Mouse (Mus musculus): ENCODE measurements around the gene Hoxd8. TPM values are rescaled to one million over a fixed set of nuclear protein-coding genes. Genes with fewer than 3 reads are reported as not detected.

Hoxd8 gene
- 0.07 and 0.23 TPM in 2 replicates for polyA plus RNA-seq (2015; fragmentation: Nextera tagmentation; extraction: Ambion mirVana)

DNA sequence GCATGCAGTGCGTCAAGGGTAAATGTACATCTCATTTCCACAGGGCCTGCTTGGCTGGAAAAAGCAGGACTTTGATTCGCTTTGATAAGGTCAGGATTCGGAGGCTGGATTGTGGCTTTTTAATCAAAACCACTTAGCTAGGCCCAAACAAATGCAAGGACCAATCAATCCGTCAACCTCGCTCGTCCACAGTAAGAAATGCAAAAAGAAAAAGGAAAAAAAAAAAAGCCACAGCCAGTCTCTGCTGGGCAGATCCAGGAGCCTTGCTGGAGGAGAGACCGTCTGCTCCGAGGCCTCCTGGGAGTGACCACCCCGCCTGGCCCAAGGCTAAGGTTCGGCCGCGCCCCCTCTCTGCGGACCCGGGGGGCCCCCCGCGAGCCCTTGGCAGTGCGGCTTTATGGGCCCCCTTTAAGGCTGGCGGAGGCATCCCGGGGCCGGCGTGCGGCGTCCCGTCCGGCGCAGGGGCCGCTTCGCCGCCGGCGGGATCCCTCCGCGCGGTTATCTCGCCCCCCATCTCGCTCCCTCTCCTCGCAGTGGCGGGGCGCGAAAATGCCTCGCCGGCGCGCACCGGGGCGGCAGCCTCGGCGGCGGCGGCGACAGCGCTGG, at the start of gene Hoxd8:
TSS of gene Hoxd8 (plus strand) at position 223 of the 606 bp plus-strand sequence.
- Histone ChIP-seq H3K9ac (peak within 1 kb of the TSS; percentile 62), H3K4me2 (peak within 1 kb of the TSS; percentile 75), H3K27ac (replicated peaks) (no peak within 1 kb of the TSS), H3K27me3 (replicated peaks) (peaks cover 99% of the 10 kb centered on the region), H3K9me3 (no peaks in the 10 kb centered on the region), H3K36me3 (no peaks in the 10 kb centered on the region), H3K4me3 (peak within 1 kb of the TSS; percentile 51), H3K4me1 (peaks cover 15% of the 10 kb centered on the region)
- whole genome bisulfite sequencing, result under 1% methylated on average over 42 of the region's 52 CpGs
- no peak for ATAC-seq (ENCODE audit: extremely low read depth, insufficient number of reproducible peaks, low FRiP score, low TSS enrichment)

DNA sequence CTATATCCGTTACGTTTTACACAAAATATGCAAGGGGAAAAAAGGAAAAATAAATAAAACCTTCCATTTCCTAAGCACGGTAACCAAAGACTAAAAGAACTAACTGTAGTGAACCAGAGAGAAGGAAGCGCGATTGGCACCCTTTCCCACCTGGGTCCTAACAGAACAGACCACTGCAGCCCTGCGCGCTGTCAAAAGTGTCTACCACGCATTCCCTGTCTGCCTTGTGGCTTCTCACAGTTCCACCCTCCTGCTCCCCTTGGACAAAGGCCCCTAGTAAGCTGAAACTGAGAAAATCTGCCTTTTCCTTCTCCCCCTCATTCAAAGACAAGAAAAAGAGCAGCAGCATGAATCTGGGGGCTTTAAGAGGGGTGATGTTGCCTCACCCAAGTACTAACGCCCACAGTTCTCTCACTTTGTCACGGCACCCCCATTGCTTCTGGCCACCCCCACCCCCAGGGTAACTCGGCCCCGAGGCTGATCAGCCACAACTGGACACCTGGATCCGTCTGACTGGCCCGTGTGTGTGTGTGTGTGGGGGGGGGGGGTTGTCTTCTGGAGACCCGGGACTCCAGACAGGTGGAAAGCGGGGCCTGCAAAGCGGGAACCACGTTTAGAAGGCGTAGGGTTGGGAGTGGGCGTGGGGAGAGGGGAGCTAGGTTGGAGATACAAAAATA, 49.5 kb upstream of the Hoxd8 start:
- H3K27me3 ChIP-seq (replicated peaks), result peaks cover 91% of the 10 kb centered on the region
- peak overlapping the region; percentile 50 for H3K4me3 ChIP-seq
- H3K27ac ChIP-seq (replicated peaks), result no peak overlapping the region
- H3K4me2 ChIP-seq, result 0 out of 2 replicates have a peak overlapping the region, but pooled peaks have one; percentile 68
- no peak for ATAC-seq (ENCODE audit: extremely low read depth, insufficient number of reproducible peaks, low FRiP score, low TSS enrichment)
- no peaks in the 10 kb centered on the region for H3K36me3 ChIP-seq
- no peak overlapping the region for H3K9ac ChIP-seq
- WGBS, result 5% methylated on average over 20 of the region's 20 CpGs
- no peaks in the 10 kb centered on the region for H3K9me3 ChIP-seq
- peaks cover 14% of the 10 kb centered on the region for H3K4me1 ChIP-seq

DNA sequence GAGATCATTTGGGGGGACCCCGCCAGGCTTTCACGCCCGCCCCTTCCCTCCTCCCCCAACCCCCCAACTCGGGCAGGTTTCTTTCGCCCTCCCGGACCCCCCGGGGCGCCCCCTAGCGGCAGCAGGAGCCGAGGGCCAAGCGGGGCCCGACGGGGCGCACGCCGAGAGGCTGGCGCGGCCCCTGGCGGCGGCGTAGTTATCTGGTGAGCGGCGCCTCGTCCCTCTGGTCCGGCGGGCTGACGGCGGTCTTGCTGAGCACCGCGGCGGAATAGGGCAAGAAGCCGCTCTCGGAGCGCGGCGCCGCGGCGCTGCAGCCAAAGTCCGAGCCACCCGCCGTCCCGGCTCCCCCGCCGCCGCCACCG, 49.0 kb upstream of the Hoxd8 start:
- Histone ChIP-seq H3K36me3 (no peaks in the 10 kb centered on the region), H3K4me2 (peak overlapping the region; percentile 68), H3K4me3 (peak overlapping the region; percentile 50), H3K27me3 (replicated peaks) (peaks cover 91% of the 10 kb centered on the region), H3K4me1 (peaks cover 14% of the 10 kb centered on the region), H3K27ac (replicated peaks) (no peak overlapping the region), H3K9ac (peak overlapping the region; percentile 37; the same call in 1 of the 2 replicates), H3K9me3 (no peaks in the 10 kb centered on the region)
- ATAC-seq (ENCODE audit: extremely low read depth, insufficient number of reproducible peaks, low FRiP score, low TSS enrichment), result no peak
- 1% methylated on average over 42 of the region's 47 CpGs for WGBS

DNA sequence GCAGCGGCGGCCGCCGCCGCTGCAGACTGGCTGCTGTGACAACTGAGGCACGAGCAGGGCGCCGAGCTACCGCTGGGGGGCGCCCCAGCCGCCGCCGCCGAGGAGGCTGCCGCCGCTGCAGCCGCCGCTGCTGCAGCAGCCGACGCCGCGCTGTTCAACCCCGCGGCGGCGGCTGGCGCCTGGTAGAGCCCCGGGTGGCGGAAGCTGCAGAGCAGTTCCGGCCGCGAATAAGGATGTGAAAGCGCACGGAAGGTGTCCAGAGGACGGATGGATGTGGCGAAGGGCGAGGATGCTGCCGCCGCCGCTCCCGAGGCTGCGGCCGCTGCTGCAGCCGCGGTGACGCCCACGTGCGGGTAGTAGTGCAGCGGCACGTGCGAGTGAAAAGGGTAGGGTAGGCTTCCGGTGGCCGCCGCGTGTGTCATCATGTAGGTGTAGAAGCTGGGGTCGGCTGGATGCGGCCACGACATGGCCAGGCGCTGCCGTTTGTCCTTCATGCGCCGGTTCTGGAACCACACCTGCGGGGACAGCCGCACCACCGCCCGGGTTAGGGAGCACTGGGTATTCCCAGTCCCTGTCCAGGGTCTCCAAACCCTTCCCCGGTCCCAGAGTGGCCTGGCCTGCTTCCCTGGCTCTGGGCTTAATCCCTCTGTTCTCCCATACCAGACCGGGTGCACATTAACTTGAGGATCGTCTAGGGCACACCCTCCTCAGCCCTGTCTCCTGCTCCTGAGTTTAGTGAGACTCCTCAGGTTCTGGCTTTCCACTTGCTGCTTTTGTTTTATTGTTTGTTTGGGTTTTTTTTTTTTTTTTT, 48.4 kb upstream of the Hoxd8 start:
- WGBS, result under 1% methylated on average over 56 of the region's 69 CpGs
- H3K4me1 ChIP-seq, result peaks cover 14% of the 10 kb centered on the region
- H3K9ac ChIP-seq, result peak overlapping the region; percentile 37; the same call in 1 of the 2 replicates
- no peaks in the 10 kb centered on the region for H3K9me3 ChIP-seq
- no peak overlapping the region for H3K27ac ChIP-seq (replicated peaks)
- peaks cover 91% of the 10 kb centered on the region for H3K27me3 ChIP-seq (replicated peaks)
- peak overlapping the region; percentile 68 for H3K4me2 ChIP-seq
- no peak for ATAC-seq (ENCODE audit: extremely low read depth, insufficient number of reproducible peaks, low FRiP score, low TSS enrichment)
- H3K4me3 ChIP-seq, result peak overlapping the region; percentile 50
- H3K36me3 ChIP-seq, result no peaks in the 10 kb centered on the region

DNA sequence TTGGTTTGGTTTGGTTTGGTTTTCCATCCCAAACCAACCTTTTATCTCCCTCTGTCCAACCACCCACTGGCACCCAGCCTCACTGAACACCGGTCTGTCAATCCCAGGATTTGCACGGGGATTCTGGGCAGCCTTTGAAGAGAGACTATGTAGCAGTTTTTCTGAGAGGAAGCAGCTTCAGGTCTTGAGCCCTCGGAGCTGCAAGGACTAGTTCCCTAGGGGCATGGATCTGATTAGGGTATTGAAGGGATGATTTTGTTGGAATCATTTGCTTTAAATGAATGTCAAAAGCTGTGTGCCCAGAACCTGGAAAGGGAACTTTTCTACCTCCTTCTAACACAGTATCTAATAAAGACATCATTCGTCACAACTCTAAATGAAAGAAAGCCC, 47.8 kb upstream of the Hoxd8 start:
- Histone ChIP-seq H3K27me3 (replicated peaks) (peaks cover 91% of the 10 kb centered on the region), H3K9me3 (no peaks in the 10 kb centered on the region), H3K27ac (replicated peaks) (no peak overlapping the region), H3K4me1 (peaks cover 16% of the 10 kb centered on the region), H3K4me3 (no peak overlapping the region), H3K4me2 (no peak overlapping the region), H3K9ac (no peak overlapping the region), H3K36me3 (no peaks in the 10 kb centered on the region)
- 3% methylated on average over 4 of the region's 4 CpGs for WGBS
- ATAC-seq (ENCODE audit: extremely low read depth, insufficient number of reproducible peaks, low FRiP score, low TSS enrichment), result no peak

DNA sequence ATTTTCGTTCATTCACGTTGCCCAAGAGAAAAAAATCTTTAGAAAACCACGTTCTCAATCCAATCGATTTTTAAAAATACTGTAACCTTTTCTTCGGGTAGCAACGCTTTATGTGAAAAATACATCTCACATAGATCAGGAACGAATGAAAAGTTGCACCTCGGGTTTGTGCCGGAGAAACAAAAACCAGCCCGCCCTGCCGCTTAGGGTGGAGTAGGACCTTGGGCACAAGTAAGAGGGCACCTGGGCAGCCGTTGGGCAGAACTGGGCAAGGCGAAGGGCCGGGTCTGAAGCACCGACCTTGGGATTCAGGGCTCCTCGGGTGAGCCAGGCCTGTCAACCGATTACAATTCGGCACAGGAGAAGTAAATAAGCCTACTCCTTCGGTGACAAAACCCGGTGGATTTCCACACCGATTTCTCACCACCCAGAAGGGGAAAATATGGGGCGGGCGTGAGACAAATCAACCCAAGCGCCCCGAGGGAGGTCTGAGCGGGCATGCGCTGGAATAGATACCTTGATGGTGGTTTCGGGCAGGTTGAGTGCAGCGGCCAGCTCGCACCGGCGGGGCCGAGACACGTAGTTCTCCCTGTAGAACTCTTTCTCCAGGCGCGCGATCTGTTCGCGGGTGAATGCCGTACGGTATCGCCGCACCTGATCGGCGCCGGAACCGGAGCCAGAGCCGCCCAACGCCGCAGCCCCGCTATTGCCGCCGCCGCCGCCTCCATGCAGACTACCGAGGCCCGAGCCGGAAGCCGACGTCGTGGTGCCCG, 47.0 kb upstream of the Hoxd8 start:
- WGBS, result 3% methylated on average over 62 of the region's 62 CpGs

DNA sequence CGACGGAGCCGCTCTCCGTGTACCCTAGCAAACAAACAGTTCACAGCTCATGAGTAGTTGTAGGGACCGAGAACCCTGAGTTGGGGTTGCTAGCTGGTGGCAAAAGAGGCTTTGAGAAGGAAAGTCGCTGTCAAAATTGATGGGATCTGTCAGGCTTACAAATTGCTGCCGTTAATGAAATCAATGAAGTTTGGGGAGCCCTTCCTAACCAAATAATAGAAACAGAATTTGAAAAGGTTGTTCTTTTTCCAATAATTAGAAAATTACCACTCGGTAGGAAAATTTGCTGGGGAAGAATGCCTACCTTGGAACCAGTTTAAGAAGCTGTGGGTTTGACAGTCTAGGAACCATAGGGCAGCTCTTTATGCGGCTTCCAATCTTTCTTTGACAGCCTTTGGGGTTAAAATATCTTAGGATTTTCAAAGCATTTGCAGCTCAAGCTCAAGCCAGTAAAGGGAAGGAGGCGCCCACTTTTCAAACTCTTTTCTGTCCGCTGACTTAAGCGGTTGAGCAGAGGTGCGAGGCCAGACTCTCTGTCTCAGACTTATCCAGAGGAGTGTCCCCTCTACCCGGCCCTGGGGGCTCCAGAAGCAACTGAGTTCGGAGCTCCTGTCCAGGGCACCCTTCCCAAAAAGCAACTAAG, 46.3 kb upstream of the Hoxd8 start:
- WGBS, result 2% methylated on average over 15 of the region's 15 CpGs
- Histone ChIP-seq H3K4me2 (peak overlapping the region; percentile 21; the same call in 1 of the 2 replicates), H3K4me1 (peaks cover 18% of the 10 kb centered on the region), H3K27me3 (replicated peaks) (peaks cover 95% of the 10 kb centered on the region), H3K36me3 (no peaks in the 10 kb centered on the region), H3K27ac (replicated peaks) (no peak overlapping the region), H3K9ac (no peak overlapping the region), H3K9me3 (no peaks in the 10 kb centered on the region), H3K4me3 (peak overlapping the region; percentile 18; the same call in 1 of the 2 replicates)
- no peak for ATAC-seq (ENCODE audit: extremely low read depth, insufficient number of reproducible peaks, low FRiP score, low TSS enrichment)

More for the DNA sequence above, 47.0 kb upstream of the Hoxd8 start:
- H3K27ac ChIP-seq (replicated peaks), result no peak overlapping the region
- H3K9ac ChIP-seq, result no peak overlapping the region
- H3K4me2 ChIP-seq, result peak overlapping the region; percentile 21
- H3K9me3 ChIP-seq, result no peaks in the 10 kb centered on the region
- H3K27me3 ChIP-seq (replicated peaks), result peaks cover 91% of the 10 kb centered on the region
- peak overlapping the region; percentile 18; the same call in 1 of the 2 replicates for H3K4me3 ChIP-seq
- peaks cover 18% of the 10 kb centered on the region for H3K4me1 ChIP-seq
- no peak for ATAC-seq (ENCODE audit: extremely low read depth, insufficient number of reproducible peaks, low FRiP score, low TSS enrichment)
- no peaks in the 10 kb centered on the region for H3K36me3 ChIP-seq

DNA sequence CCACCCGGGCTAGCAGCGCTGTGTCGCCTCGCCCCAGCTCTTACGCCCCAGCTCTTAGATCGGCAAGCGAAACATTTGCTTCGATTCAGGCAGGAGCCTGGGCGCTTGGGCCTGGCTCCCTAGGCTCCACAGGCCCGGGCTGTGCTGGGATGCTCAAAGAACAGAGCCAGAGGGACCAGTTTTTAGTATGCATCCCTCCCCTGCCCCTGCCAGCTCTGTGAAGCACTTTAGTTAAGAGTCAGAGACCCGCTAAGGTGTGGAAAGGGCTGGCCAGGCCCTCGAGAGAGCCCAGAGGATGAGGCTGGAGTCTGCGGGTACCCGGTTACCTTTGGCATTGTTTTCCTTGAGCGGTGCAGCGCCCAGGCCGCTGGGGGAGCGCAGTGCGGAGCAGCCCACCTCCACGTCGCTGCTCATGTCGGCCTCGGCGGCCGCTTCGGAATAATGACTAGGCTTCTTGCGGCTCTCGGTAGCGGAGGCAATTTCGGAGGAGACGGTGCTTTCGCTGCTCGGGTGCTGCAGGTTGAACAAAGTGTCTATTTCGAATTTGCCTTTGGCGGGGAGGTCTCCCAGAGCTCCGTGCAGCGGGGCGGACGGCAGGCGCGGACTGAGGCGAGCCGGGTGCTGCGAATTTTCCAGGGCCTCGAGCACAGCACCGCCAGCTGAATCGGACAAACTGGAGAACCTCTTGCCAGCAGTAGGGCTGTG, 45.6 kb upstream of the Hoxd8 start:
- Histone ChIP-seq H3K27me3 (replicated peaks) (peaks cover 99% of the 10 kb centered on the region), H3K4me3 (no peak overlapping the region), H3K4me2 (no peak overlapping the region), H3K4me1 (peaks cover 18% of the 10 kb centered on the region), H3K9me3 (no peaks in the 10 kb centered on the region), H3K9ac (no peak overlapping the region), H3K36me3 (no peaks in the 10 kb centered on the region), H3K27ac (replicated peaks) (no peak overlapping the region)
- no peak for ATAC-seq (ENCODE audit: extremely low read depth, insufficient number of reproducible peaks, low FRiP score, low TSS enrichment)
- WGBS, result 2% methylated on average over 47 of the region's 47 CpGs

DNA sequence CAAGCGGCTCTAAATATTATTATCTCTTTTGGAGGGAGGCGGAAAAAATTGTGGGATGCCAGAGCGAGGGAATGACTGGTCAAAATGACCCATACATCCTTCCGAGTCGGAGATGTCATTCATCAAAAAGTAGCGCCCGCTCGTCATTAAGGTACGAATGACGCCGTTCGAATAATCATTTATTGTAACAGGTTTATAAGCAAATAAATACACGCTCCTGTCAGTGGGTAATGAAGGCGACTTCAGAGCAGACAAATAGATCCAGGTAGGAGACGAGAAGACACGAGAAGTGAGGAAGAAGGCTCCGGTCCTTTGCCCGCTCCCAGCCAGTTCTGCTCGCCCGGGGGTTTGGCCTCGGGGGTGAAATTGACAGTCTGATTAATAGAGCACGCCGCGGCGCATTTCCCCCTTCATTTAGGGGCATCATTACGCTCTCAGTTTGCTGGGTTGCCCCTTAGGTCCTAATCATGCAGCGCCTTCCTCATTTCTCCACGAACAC, 44.9 kb upstream of the Hoxd8 start, which contains the start of gene Evx2:
TSS of gene Evx2 (minus strand) at position 51 of the 499 bp plus-strand sequence.
- 2% methylated on average over 28 of the region's 28 CpGs for WGBS
- H3K4me3 ChIP-seq, result no peak within 1 kb of the TSS

More for the DNA sequence above, 44.9 kb upstream of the Hoxd8 start, which contains the start of gene Evx2:
- H3K27me3 ChIP-seq (replicated peaks), result peaks cover 99% of the 10 kb centered on the region
- H3K4me2 ChIP-seq, result no peak within 1 kb of the TSS
- no peak within 1 kb of the TSS for H3K27ac ChIP-seq (replicated peaks)
- H3K9ac ChIP-seq, result no peak within 1 kb of the TSS
- no peaks in the 10 kb centered on the region for H3K36me3 ChIP-seq
- ATAC-seq (ENCODE audit: extremely low read depth, insufficient number of reproducible peaks, low FRiP score, low TSS enrichment), result no peak
- H3K4me1 ChIP-seq, result peaks cover 18% of the 10 kb centered on the region
- H3K9me3 ChIP-seq, result no peaks in the 10 kb centered on the region
